Mouse (Mus musculus): ENCODE results near the gene Itprid2.

The Itprid2 gene

GRCm38 (mm10) chr2:79651701-79652100 lies 16.5 kb downstream of the Itprid2 start:
- DNase-seq = no peak

GRCm38 (mm10) chr2:79652502-79652901 lies 17.4 kb downstream of the Itprid2 start:
- DNase-seq = no peak

- no peak for DNase-seq
Measured at GRCm38 (mm10) chr2:79653093-79653808, 18.1 kb downstream of the Itprid2 start.

GRCm38 (mm10) chr2:79653809-79654164 lies 18.6 kb downstream of the Itprid2 start:
- no peak for DNase-seq

- DNase-seq = no peak
Measured at GRCm38 (mm10) chr2:79657062-79657461, 21.9 kb downstream of the Itprid2 start.

- DNase-seq = no peak
Measured at GRCm38 (mm10) chr2:79660417-79661185, 25.4 kb downstream of the Itprid2 start.

- no peak for DNase-seq
Measured at GRCm38 (mm10) chr2:79661486-79662104, 26.4 kb downstream of the Itprid2 start.

GRCm38 (mm10) chr2:79664532-79665286 lies 29.6 kb downstream of the Itprid2 start:
- DNase-seq = no peak

GRCm38 (mm10) chr2:79665492-79665891 lies 30.3 kb downstream of the Itprid2 start:
- DNase-seq = no peak

GRCm38 (mm10) chr2:79675266-79675665 lies 40.1 kb downstream of the Itprid2 start:
- DNase-seq = no peak

GRCm38 (mm10) chr2:79677663-79678257 lies 42.6 kb downstream of the Itprid2 start:
- DNase-seq = no peak

GRCm38 (mm10) chr2:79681672-79682071 lies 46.5 kb downstream of the Itprid2 start:
- no peak for DNase-seq

GRCm38 (mm10) chr2:79683258-79683657 lies 48.1 kb downstream of the Itprid2 start:
- no peak for DNase-seq

- DNase-seq = no peak
Measured at GRCm38 (mm10) chr2:79690838-79691237, 55.7 kb downstream of the Itprid2 start.

GRCm38 (mm10) chr2:79695190-79695589 lies 60.0 kb downstream of the Itprid2 start:
- no peak for DNase-seq

GRCm38 (mm10) chr2:79695939-79696338 lies 60.8 kb downstream of the Itprid2 start:
- no peak for DNase-seq

- no peak for DNase-seq
Measured at GRCm38 (mm10) chr2:79696478-79697230, 61.5 kb downstream of the Itprid2 start.

- no peak for DNase-seq
Measured at GRCm38 (mm10) chr2:79698166-79698565, 63.0 kb downstream of the Itprid2 start.

- DNase-seq = no peak
Measured at GRCm38 (mm10) chr2:79704773-79705172, 69.6 kb downstream of the Itprid2 start.

- DNase-seq = no peak
Measured at GRCm38 (mm10) chr2:79707575-79707974, 72.4 kb downstream of the Itprid2 start, which contains the start of gene Ppp1r1c. TSS of gene Ppp1r1c (plus strand) at chr2:79707780.

- DNase-seq = no peak
Measured at GRCm38 (mm10) chr2:79713662-79714091, 78.5 kb downstream of the Itprid2 start.

GRCm38 (mm10) chr2:79714745-79715144 lies 79.6 kb downstream of the Itprid2 start:
- no peak for DNase-seq

Data from cerebellum, adult 9-10 months (tissue).